Mouse (Mus musculus) embryonic fibroblast, embryonic 13.5 days (primary cell): ENCODE results near the gene Fam241b. TPM values are rescaled to one million over a fixed set of nuclear protein-coding genes. Genes with fewer than 3 reads are reported as not detected.
A peak's percentile ranks its signal among the peaks of the same experiment; 100 is the strongest.

Source experiments
- H3K27ac ChIP-seq: 2 replicates; pipeline ENCODE4 v1.5.1; 2012; ENCODE audit warnings: low read length, control low read depth, inconsistent platforms; ENCODE audit not compliant: insufficient read depth
- H3K4me1 ChIP-seq: 2 replicates; pipeline ENCODE4 v1.6.1; 2011; ENCODE audit warnings: low read length; ENCODE audit not compliant: control insufficient read depth, insufficient read depth
- H3K4me3 ChIP-seq: 2 replicates; pipeline ENCODE4 v1.5.1; 2011; ENCODE audit warnings: mild to moderate bottlenecking, control low read depth, low read length; ENCODE audit not compliant: insufficient read depth
- CTCF ChIP-seq: IDR thresholded peaks from 2 replicates; pipeline ENCODE4 v1.5.1; 2011; ENCODE audit warnings: mild to moderate bottlenecking, control low read depth, low read length, moderate library complexity, borderline replicate concordance; ENCODE audit not compliant: insufficient read depth
- POLR2A ChIP-seq: IDR thresholded peaks from 2 replicates; pipeline ENCODE4 v1.6.1; 2011; ENCODE audit warnings: low read depth, mild to moderate bottlenecking, control low read depth, low read length, moderate library complexity
- polyA plus RNA-seq: library from polyadenylated mRNA; stranded (reverse); fragments of >200 nt; gene quantifications from 2 replicates; pipeline ENCODE4 v1.2.4, GENCODE M21; 2011; ENCODE audit warnings: low read depth; ENCODE audit not compliant: missing spikeins, insufficient read length

Fam241b gene
- 0.81 and 1.3 TPM in 2 replicates for polyA plus RNA-seq

GRCm38 (mm10) chr10:62143820-62144219 lies at the start of gene Fam241b:
Fam241b (minus strand) TSS chr10:62143920.
- no peak within 1 kb of the TSS for H3K4me3 ChIP-seq
- no peaks in the 10 kb centered on the region for H3K4me1 ChIP-seq
- no peak for TF ChIP-seq POLR2A
- TF ChIP-seq CTCF = no peak
- H3K27ac ChIP-seq = no peak within 1 kb of the TSS

GRCm38 (mm10) chr10:62192701-62193157 lies 49.0 kb upstream of the Fam241b start:
- Histone ChIP-seq H3K4me1 (no peaks in the 10 kb centered on the region), H3K27ac (no peak overlapping the region), H3K4me3 (no peak overlapping the region)
- TF ChIP-seq POLR2A = no peak
- TF ChIP-seq CTCF = no peak

- TF ChIP-seq POLR2A (no peak), CTCF (no peak)
- Histone ChIP-seq H3K4me3 (no peak overlapping the region), H3K4me1 (no peaks in the 10 kb centered on the region), H3K27ac (no peak overlapping the region)
Observed at GRCm38 (mm10) chr10:62190821-62191220, 47.1 kb upstream of the Fam241b start.

GRCm38 (mm10) chr10:62189910-62190309 lies 46.2 kb upstream of the Fam241b start:
- H3K4me1 ChIP-seq = no peaks in the 10 kb centered on the region
- H3K4me3 ChIP-seq = no peak overlapping the region
- no peak overlapping the region for H3K27ac ChIP-seq
- TF ChIP-seq POLR2A (no peak), CTCF (no peak)

- TF ChIP-seq CTCF (no peak), POLR2A (no peak)
- no peak overlapping the region for H3K27ac ChIP-seq
Observed at GRCm38 (mm10) chr10:62189303-62189702, 45.6 kb upstream of the Fam241b start.

GRCm38 (mm10) chr10:62186882-62187281 lies 43.2 kb upstream of the Fam241b start:
- Histone ChIP-seq H3K27ac (no peak overlapping the region), H3K4me3 (no peak overlapping the region), H3K4me1 (no peaks in the 10 kb centered on the region)
- TF ChIP-seq CTCF = peak; percentile 81
- no peak for TF ChIP-seq POLR2A

More at GRCm38 (mm10) chr10:62189303-62189702, 45.6 kb upstream of the Fam241b start:
- Histone ChIP-seq H3K4me1 (no peaks in the 10 kb centered on the region), H3K4me3 (no peak overlapping the region)

DNA sequence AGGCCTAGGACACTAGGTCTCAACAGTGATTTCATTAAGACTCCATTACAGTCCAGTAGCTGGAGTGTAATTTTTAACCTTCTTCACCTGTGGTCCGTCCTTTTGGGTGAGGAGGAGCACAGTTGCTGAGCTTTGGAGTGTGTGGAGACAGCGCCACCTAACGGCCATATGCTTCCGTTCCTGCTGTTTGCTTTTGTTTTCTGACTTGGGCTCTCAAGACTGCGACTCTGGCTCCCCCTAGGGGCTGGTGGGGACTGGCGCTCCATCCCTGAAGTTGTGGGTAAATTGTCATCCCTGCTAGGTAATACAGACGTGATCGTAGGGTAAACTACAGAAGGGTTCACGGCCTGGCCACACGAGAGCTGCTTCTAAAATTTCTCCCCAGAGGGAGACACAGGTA lies 39.3 kb upstream of the Fam241b start:
- H3K27ac ChIP-seq = no peak overlapping the region
- H3K4me1 ChIP-seq = no peaks in the 10 kb centered on the region
- H3K4me3 ChIP-seq = no peak overlapping the region
- no peak for TF ChIP-seq POLR2A
- peak; percentile 99 for TF ChIP-seq CTCF

DNA sequence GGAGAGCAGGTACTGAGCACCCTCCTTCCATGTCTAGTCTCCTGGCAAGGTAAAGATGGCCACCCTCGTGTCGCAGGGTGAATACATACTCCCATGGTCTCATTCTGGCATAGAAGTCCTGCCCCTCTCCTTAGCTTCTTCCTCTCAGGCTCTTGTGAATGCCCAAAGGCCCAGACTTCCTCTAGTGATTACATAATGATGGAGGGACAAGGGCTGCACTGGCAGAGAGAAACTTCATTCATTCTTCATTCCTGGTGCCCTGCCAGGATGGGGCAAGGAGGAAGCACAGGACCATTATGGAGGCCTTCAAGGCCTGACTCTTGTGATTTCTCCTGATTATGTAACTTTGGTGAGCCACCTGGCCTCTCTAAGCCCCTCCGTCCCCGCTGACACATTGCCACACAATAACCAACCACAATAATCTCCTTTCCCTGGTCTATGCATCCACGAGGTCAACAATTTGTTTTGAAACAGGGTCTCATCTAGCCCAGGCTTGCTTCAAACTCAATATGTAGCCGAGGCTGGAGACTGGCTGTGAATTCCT lies 38.8 kb upstream of the Fam241b start:
- Histone ChIP-seq H3K27ac (no peak overlapping the region), H3K4me1 (no peaks in the 10 kb centered on the region), H3K4me3 (no peak overlapping the region)
- no peak for TF ChIP-seq CTCF
- TF ChIP-seq POLR2A = no peak

DNA sequence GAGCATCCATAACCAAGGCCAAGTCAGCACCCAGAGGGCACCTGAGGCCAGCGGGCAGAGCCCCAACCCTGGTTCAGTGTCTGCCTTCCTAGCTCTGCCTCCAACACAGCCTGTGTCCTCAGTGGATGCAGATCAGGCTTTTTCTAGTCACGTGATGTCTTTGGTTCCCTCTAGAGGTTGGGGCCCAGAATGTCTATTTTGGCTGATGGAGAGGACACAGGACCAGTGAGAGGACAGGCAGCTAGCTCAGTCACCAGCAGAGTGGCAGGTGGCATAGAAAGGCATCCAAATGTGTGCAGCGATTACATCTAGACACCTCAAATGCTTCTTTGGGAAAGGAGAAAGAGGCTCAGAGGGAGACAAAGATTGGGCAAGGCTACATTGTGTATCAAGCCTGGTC lies 38.0 kb upstream of the Fam241b start:
- TF ChIP-seq POLR2A = no peak
- no peak for TF ChIP-seq CTCF
- no peak overlapping the region for H3K27ac ChIP-seq
- H3K4me1 ChIP-seq = no peaks in the 10 kb centered on the region
- no peak overlapping the region for H3K4me3 ChIP-seq

DNA sequence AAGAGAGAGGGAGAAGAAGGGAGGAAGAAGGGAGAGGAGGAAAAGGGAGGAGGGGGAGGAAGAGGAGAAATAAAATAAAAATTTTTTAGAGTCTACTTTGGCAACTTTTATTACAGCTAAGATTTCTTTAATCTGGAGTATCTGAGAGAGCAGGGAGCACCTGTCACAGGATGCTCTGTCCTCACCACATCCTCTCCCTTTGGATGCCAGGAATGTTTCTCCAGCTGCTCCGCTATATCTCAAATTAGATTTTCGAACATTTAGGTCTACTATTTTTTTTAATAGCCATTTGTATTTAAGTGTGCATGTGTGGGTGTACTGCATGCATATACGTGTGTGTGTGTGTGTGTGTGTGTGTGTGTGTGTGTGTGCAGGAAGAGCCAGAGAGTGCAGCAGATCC lies 36.2 kb upstream of the Fam241b start:
- H3K4me3 ChIP-seq = no peak overlapping the region
- TF ChIP-seq POLR2A (no peak), CTCF (no peak)
- no peaks in the 10 kb centered on the region for H3K4me1 ChIP-seq
- H3K27ac ChIP-seq = no peak overlapping the region
